Mouse (Mus musculus) E14TG2a.4 (cell line): ENCODE results near the gene Ubr1.

ENCODE experiments used
- H3K27me3 ChIP-seq: 2 replicates; pipeline ENCODE4 v1.6.1; 2014; ENCODE audit warnings: low read length, control low read depth; ENCODE audit not compliant: insufficient read depth
- H3K36me3 ChIP-seq: 2 replicates; pipeline ENCODE4 v1.6.1; 2014; ENCODE audit warnings: low read length, control low read depth; ENCODE audit not compliant: insufficient read depth
- H3K4me1 ChIP-seq: replicated peaks from 2 replicates; pipeline ENCODE4 v1.6.1; 2014; ENCODE audit warnings: low read depth, low read length, control low read depth
- H3K4me3 ChIP-seq: replicated peaks from 2 replicates; pipeline ENCODE4 v1.5.1; 2014; ENCODE audit warnings: mild to moderate bottlenecking, low read length
- H3K9me3 ChIP-seq: 2 replicates; pipeline ENCODE4 v1.6.1; 2014; ENCODE audit warnings: low read length, control low read depth
- CTCF ChIP-seq: conservative IDR thresholded peaks from 2 replicates; pipeline ENCODE4 v1.5.1; 2014; ENCODE audit warnings: low read length
- NANOG ChIP-seq: IDR thresholded peaks from 2 replicates; pipeline ENCODE4 v1.6.1; 2014; ENCODE audit warnings: borderline replicate concordance, low read length, mixed read lengths
- POU5F1 ChIP-seq: IDR thresholded peaks from 2 replicates; pipeline ENCODE4 v1.6.1; 2014; ENCODE audit warnings: low read length, borderline replicate concordance

Ubr1 gene

DNA sequence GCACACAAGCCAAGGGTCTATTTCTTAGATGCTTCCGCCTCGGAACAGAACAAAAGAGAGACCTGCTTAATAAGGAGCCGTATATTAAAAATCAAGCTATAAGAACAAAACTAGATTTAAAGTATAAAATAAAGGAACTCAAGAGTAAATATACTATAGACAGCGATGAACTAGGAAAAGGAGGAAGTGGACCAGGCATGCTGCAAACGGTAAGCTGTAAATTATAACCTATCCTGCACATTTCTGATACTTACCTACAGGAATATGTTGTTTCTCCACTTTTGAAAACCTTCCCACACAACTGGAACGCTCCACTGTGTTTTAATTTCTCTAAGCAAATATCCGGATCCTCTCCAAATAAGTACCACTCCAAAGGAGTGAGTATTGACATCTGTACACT is 7.4 kb downstream of the Ubr1 start:
- Histone ChIP-seq H3K4me1 (no peaks in the 10 kb centered on the region), H3K4me3 (no peak overlapping the region), H3K36me3 (peaks cover 7% of the 10 kb centered on the region; the same call in 1 of the 2 replicates), H3K27me3 (no peaks in the 10 kb centered on the region), H3K9me3 (no peaks in the 10 kb centered on the region)
- TF ChIP-seq CTCF: no peak
- no peak for TF ChIP-seq POU5F1
- TF ChIP-seq NANOG: no peak

DNA sequence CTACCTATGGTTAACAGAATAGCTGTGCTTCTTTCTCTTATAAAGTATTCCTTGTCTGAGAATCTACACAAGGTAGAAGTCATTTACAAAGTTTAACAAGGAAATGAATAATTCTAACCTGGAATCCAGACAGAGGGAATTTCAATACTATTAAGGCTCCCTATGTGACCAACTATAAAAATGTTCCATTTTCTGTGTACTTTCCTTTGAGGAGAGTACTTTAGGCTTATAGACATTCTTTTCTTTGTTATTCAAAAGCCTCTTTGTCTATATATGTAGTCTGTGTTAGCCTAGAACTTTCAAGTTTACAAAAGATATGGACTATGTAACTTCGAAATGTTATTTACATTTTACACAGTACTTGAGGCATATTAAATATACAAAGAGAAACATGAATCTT is 10.3 kb downstream of the Ubr1 start:
- Histone ChIP-seq H3K9me3 (no peaks in the 10 kb centered on the region), H3K4me3 (no peak overlapping the region)
- TF ChIP-seq CTCF (no peak), NANOG (no peak), POU5F1 (no peak)

DNA sequence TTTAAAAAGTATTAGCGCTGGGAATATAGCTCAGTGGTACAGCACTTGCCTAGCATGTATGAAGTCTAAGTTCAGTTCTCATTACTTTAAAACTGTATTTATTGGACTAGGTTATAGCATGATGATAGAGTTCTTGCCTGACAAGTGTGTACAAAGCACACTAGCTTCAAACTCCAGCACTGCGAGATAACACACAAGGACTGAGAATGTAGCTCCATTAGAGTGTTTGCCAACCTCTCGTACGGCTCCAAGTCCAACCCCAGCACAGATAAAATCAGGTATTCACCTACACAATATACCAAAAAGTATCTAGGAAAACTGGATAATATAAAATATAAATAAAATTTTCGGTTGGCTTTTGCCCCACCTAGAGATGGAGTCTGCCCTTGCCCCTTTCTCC is 10.7 kb downstream of the Ubr1 start:
- Histone ChIP-seq H3K36me3 (peaks cover under 1% of the 10 kb centered on the region; the same call in 1 of the 2 replicates), H3K9me3 (no peaks in the 10 kb centered on the region), H3K4me1 (no peaks in the 10 kb centered on the region), H3K27me3 (no peaks in the 10 kb centered on the region), H3K4me3 (no peak overlapping the region)
- TF ChIP-seq CTCF (no peak), POU5F1 (no peak), NANOG (no peak)

More for the DNA sequence above, 10.3 kb downstream of the Ubr1 start:
- H3K4me1 ChIP-seq: no peaks in the 10 kb centered on the region
- no peaks in the 10 kb centered on the region for H3K36me3 ChIP-seq
- H3K27me3 ChIP-seq: no peaks in the 10 kb centered on the region

- no peaks in the 10 kb centered on the region for H3K9me3 ChIP-seq
- no peaks in the 10 kb centered on the region for H3K4me1 ChIP-seq
- H3K27me3 ChIP-seq: no peaks in the 10 kb centered on the region
- peaks cover 5% of the 10 kb centered on the region; the same call in 1 of the 2 replicates for H3K36me3 ChIP-seq
- H3K4me3 ChIP-seq: no peak overlapping the region
- TF ChIP-seq POU5F1 (no peak), CTCF (no peak), NANOG (no peak)
Measured at GRCm38 (mm10) chr2:120959363-120959762, 11.2 kb downstream of the Ubr1 start.

DNA sequence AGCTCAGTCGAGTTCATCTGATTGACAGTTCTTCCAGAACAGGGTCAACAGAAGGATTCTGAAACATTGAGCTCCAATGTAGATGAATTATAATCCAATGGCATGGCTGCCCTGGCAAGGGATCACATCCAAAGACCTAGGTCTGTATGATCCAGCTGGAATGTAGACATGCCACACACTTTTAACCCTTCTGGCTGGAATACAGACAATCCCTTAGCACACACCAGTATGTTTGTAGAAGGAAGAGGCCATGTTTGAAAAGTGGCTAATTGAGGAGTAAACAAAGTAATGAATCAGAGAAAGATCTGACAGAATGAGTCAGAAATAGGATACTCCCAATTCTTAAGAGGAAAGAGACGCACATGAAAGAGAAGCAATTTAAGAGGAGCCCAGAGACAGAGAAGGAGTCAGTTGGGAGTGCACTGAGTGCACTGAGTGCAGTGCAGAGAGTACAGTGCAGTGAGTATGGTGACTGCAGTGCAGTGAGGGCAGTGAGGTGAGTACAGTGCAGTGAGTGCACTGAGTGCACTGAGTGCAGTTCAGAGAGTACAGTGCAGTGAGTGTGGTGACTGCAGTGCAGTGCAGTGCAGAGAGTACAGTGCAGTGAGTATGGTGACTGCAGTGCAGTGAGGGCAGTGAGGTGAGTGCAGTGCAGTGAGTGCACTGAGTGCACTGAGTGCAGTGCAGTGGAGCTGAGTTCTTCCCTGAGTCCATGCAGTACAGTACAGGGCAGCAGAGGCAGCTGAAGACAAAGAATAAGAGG is 18.2 kb downstream of the Ubr1 start:
- no peak for TF ChIP-seq POU5F1
- no peak for TF ChIP-seq NANOG
- TF ChIP-seq CTCF: no peak
- H3K4me3 ChIP-seq: no peak overlapping the region

GRCm38 (mm10) chr2:120951208-120951607 is 19.3 kb downstream of the Ubr1 start:
- Histone ChIP-seq H3K9me3 (no peaks in the 10 kb centered on the region), H3K36me3 (peaks cover 28% of the 10 kb centered on the region), H3K4me1 (no peaks in the 10 kb centered on the region), H3K4me3 (no peak overlapping the region), H3K27me3 (no peaks in the 10 kb centered on the region)
- TF ChIP-seq POU5F1 (no peak), NANOG (no peak), CTCF (no peak)

More for the DNA sequence above, 18.2 kb downstream of the Ubr1 start:
- H3K27me3 ChIP-seq: no peaks in the 10 kb centered on the region
- no peaks in the 10 kb centered on the region for H3K4me1 ChIP-seq
- H3K36me3 ChIP-seq: peaks cover 17% of the 10 kb centered on the region
- no peaks in the 10 kb centered on the region for H3K9me3 ChIP-seq

GRCm38 (mm10) chr2:120933038-120933437 is 37.5 kb downstream of the Ubr1 start:
- no peak for TF ChIP-seq NANOG
- TF ChIP-seq POU5F1: no peak
- TF ChIP-seq CTCF: no peak

GRCm38 (mm10) chr2:120909556-120909955 is 61.0 kb downstream of the Ubr1 start:
- H3K9me3 ChIP-seq: no peaks in the 10 kb centered on the region
- no peak for TF ChIP-seq NANOG
- no peak for TF ChIP-seq CTCF
- no peak overlapping the region for H3K4me3 ChIP-seq
- H3K27me3 ChIP-seq: no peaks in the 10 kb centered on the region
- H3K4me1 ChIP-seq: no peaks in the 10 kb centered on the region
- H3K36me3 ChIP-seq: peaks cover 26% of the 10 kb centered on the region

More at GRCm38 (mm10) chr2:120933038-120933437, 37.5 kb downstream of the Ubr1 start:
- no peaks in the 10 kb centered on the region for H3K9me3 ChIP-seq
- no peak overlapping the region for H3K4me3 ChIP-seq
- peaks cover 42% of the 10 kb centered on the region for H3K36me3 ChIP-seq
- H3K27me3 ChIP-seq: no peaks in the 10 kb centered on the region
- no peaks in the 10 kb centered on the region for H3K4me1 ChIP-seq

GRCm38 (mm10) chr2:120896361-120896760 is 74.2 kb downstream of the Ubr1 start:
- H3K4me3 ChIP-seq: no peak overlapping the region
- no peaks in the 10 kb centered on the region for H3K4me1 ChIP-seq
- no peaks in the 10 kb centered on the region for H3K9me3 ChIP-seq
- peaks cover 43% of the 10 kb centered on the region for H3K36me3 ChIP-seq
- TF ChIP-seq POU5F1 (no peak), CTCF (no peak), NANOG (no peak)
- no peaks in the 10 kb centered on the region for H3K27me3 ChIP-seq
